Mouse (Mus musculus) left cerebral cortex, adult 11 months (tissue): ENCODE measurements at regions not wholly inside any gene's neighbourhood (a gene's known extent, or its start where the extent isn't known, plus 50 kb on each side); places are given as distances from the start of the nearest gene placed in this dataset.
"Not testable (repeated sequence)": the region's sequence is repeated elsewhere in the genome, so short reads cannot be mapped to it uniquely, and the experiment has no call there.

Experiments
- DNase-seq: peaks from one replicate; pipeline ENCODE4 v3.0.0; 2022; ENCODE audit warnings: low spot score

- peak; percentile 34 for DNase-seq
Measured at GRCm38 (mm10) chr10:9462361-9462760, 212.6 kb downstream of the Samd5 start.

GRCm38 (mm10) chr10:9459145-9459544 is 215.9 kb downstream of the Samd5 start:
- DNase-seq, result no peak

- DNase-seq, result no peak
Measured at GRCm38 (mm10) chr10:9458466-9458865, 216.5 kb downstream of the Samd5 start.

GRCm38 (mm10) chr10:9457222-9457621 is 217.8 kb downstream of the Samd5 start:
- DNase-seq, result no peak

GRCm38 (mm10) chr10:9439072-9439471 is 235.9 kb downstream of the Samd5 start:
- no peak for DNase-seq

- no peak for DNase-seq
Measured at GRCm38 (mm10) chr10:9438366-9438765, 236.6 kb downstream of the Samd5 start.

- no peak for DNase-seq
Measured at GRCm38 (mm10) chr10:9429085-9429484, 245.9 kb downstream of the Samd5 start.

GRCm38 (mm10) chr10:9420741-9421140 is 254.3 kb downstream of the Samd5 start:
- DNase-seq, result no peak

GRCm38 (mm10) chr10:9416685-9417084 is 258.3 kb downstream of the Samd5 start:
- DNase-seq, result no peak

GRCm38 (mm10) chr10:9406101-9406500 is 268.9 kb downstream of the Samd5 start:
- DNase-seq, result no peak

- DNase-seq, result no peak
Measured at GRCm38 (mm10) chr10:9405417-9405816, 269.6 kb downstream of the Samd5 start.

GRCm38 (mm10) chr10:9404963-9405362 is 270.0 kb downstream of the Samd5 start:
- no peak for DNase-seq

- no peak for DNase-seq
Measured at GRCm38 (mm10) chr10:9400911-9401617, 273.9 kb downstream of the Samd5 start.

GRCm38 (mm10) chr10:9377440-9378101 is 297.4 kb downstream of the Samd5 start:
- DNase-seq, result no peak

- DNase-seq, result no peak
Measured at GRCm38 (mm10) chr10:9362306-9362865, 312.6 kb downstream of the Samd5 start.

- no peak for DNase-seq
Measured at GRCm38 (mm10) chr10:9338207-9338801, 336.7 kb downstream of the Samd5 start.

GRCm38 (mm10) chr10:9334245-9334845 is 340.7 kb downstream of the Samd5 start:
- no peak for DNase-seq

- no peak for DNase-seq
Measured at GRCm38 (mm10) chr10:9331694-9332093, 343.3 kb downstream of the Samd5 start.

GRCm38 (mm10) chr10:9328324-9328723 is 346.7 kb downstream of the Samd5 start:
- no peak for DNase-seq

- not testable (repeated sequence) for DNase-seq
Measured at GRCm38 (mm10) chr10:9327881-9328280, 347.1 kb downstream of the Samd5 start.

GRCm38 (mm10) chr10:9312326-9312725 is 362.7 kb downstream of the Samd5 start:
- no peak for DNase-seq

GRCm38 (mm10) chr10:9310346-9310745 is 364.7 kb downstream of the Samd5 start:
- DNase-seq, result no peak

GRCm38 (mm10) chr10:9296055-9296454 is 379.0 kb downstream of the Samd5 start:
- no peak for DNase-seq
